Mouse (Mus musculus) intestine, embryonic 15.5 days (tissue): Measurements from ENCODE around the gene Aqp6. TPM values are rescaled to one million over a fixed set of nuclear protein-coding genes. Genes with fewer than 3 reads are reported as not detected.

ENCODE experiments used
- ATAC-seq: fragments of 200-750 bp; cut with Nextera tagmentation; 2 replicates; pipeline ENCODE4 v1.8.0; 2017; ENCODE audit warnings: moderate TSS enrichment, moderate library complexity
- H3K27ac ChIP-seq: fragments of 300-500 bp; sonication (generic); 2 replicates; pipeline ENCODE4 v1.5.1; 2015; ENCODE audit warnings: mild to moderate bottlenecking, inconsistent platforms
- H3K27me3 ChIP-seq: fragments of 300-500 bp; sonication (generic); replicated peaks from 2 replicates; pipeline ENCODE4 v1.6.1; 2015; ENCODE audit warnings: inconsistent platforms
- H3K36me3 ChIP-seq: fragments of 300-500 bp; sonication (generic); 2 replicates; pipeline ENCODE4 v1.6.1; 2015; ENCODE audit warnings: inconsistent platforms
- H3K4me1 ChIP-seq: fragments of 300-500 bp; sonication (generic); replicated peaks from 2 replicates; pipeline ENCODE4 v1.6.1; 2015; ENCODE audit warnings: inconsistent platforms
- H3K4me2 ChIP-seq: fragments of 300-500 bp; sonication (generic); replicated peaks from 2 replicates; pipeline ENCODE4 v1.6.1; 2015; ENCODE audit warnings: mild to moderate bottlenecking, inconsistent platforms
- H3K4me3 ChIP-seq: fragments of 300-500 bp; sonication (generic); replicated peaks from 2 replicates; pipeline ENCODE4 v1.5.1; 2015; ENCODE audit warnings: inconsistent platforms
- H3K9ac ChIP-seq: fragments of 300-500 bp; sonication (generic); 2 replicates; pipeline ENCODE4 v1.6.1; 2015; ENCODE audit warnings: inconsistent platforms
- H3K9me3 ChIP-seq: fragments of 300-500 bp; sonication (generic); 2 replicates; pipeline ENCODE4 v1.6.1; 2016; ENCODE audit warnings: inconsistent platforms
- WGBS: fragments of 180-500 bp; shearing (Covaris S2); methylation state at CpG from one replicate; pipeline ENCODE4 v1.1.7; 2015; 5-methylcytosine and 5-hydroxymethylcytosine counted together
- polyA plus RNA-seq: library from polyadenylated mRNA; unstranded; fragments of >200 nt; fragmentation: Nextera tagmentation; extraction: Ambion mirVana; gene quantifications from 2 replicates; pipeline ENCODE4 v1.2.1, GENCODE M21; 2015

Gene Aqp6
- polyA plus RNA-seq, 1 experiment from 2014 or later, result not detected

DNA sequence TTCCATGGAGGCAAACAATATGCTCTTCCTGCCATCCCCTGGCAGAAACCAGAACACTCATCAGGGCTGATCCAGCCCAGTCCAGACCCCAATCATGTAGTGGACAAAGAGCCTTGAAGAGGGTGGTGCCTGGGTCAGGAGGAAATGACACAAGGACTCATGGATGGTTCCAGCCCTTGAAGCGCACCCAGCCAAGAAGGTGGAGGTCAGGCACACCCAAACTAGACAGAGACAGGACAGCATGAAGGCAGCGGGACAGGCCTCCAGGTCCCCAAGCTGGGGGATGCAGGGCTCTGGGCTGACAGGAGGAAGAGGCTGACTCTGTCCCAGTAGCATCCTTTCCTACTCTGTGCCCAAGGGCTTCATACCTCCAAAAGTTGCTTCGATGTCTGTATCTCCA lies 14.7 kb upstream of the Aqp6 start:
- ATAC-seq, result no peak
- WGBS, result 88% methylated on average over 3 of the region's 3 CpGs
- no peak overlapping the region for H3K4me2 ChIP-seq

GRCm38 (mm10) chr15:99589237-99589636 lies 12.0 kb upstream of the Aqp6 start:
- H3K36me3 ChIP-seq, result no peaks in the 10 kb centered on the region
- peaks cover 17% of the 10 kb centered on the region for H3K4me1 ChIP-seq
- ATAC-seq, result no peak
- no peak overlapping the region for H3K4me3 ChIP-seq
- no peak overlapping the region for H3K27ac ChIP-seq
- no peaks in the 10 kb centered on the region for H3K9me3 ChIP-seq
- peaks cover 99% of the 10 kb centered on the region for H3K27me3 ChIP-seq
- WGBS, result 7% methylated on average over 9 of the region's 9 CpGs
- H3K9ac ChIP-seq, result no peak overlapping the region
- no peak overlapping the region for H3K4me2 ChIP-seq

More for the DNA sequence above, 14.7 kb upstream of the Aqp6 start:
- Histone ChIP-seq H3K9ac (no peak overlapping the region), H3K4me1 (peaks cover 26% of the 10 kb centered on the region), H3K27me3 (peaks cover 94% of the 10 kb centered on the region), H3K27ac (no peak overlapping the region), H3K4me3 (no peak overlapping the region), H3K9me3 (no peaks in the 10 kb centered on the region), H3K36me3 (no peaks in the 10 kb centered on the region)

GRCm38 (mm10) chr15:99589704-99590103 lies 11.5 kb upstream of the Aqp6 start:
- Histone ChIP-seq H3K27me3 (peaks cover 99% of the 10 kb centered on the region), H3K27ac (no peak overlapping the region), H3K36me3 (no peaks in the 10 kb centered on the region), H3K4me3 (no peak overlapping the region), H3K9me3 (no peaks in the 10 kb centered on the region), H3K4me2 (no peak overlapping the region), H3K9ac (no peak overlapping the region), H3K4me1 (peaks cover 12% of the 10 kb centered on the region)
- ATAC-seq, result no peak
- WGBS, result 26% methylated on average over 7 of the region's 7 CpGs

DNA sequence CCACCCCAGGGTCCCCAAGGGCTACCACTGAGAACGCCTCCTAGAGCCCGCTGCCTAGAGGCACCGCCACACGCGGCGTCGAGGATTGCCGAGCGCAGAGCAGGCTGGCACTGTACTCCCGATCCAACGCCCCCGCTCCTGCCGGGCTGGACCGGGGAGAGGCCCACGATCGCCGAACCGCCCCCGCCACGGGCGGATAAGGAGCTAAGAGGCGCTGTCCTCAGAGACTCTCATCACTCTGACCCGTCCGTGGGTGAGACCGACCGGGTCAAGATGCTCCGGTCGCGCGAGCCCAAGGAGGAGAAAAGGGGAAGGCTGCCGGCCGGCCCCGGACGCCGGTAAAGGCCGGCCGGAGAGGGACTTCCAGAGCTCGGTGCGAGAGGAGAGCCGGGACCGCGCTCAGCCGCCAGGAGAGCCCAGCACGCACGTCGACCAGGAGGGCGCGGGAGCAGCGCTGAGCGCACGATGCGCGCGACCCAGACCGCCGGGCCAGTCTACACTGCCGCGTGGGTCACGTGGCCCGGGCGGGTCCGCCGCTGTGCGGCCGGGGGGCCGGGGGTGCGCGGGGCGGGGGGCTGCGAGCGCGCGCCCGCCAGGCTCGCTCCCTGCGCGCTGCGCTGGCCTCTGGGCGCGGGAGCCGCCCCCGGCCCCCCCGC lies 10.6 kb upstream of the Aqp6 start, which contains the start of gene Aqp5:
Gene Aqp5, plus strand, starts transcription at position 354 of the 656 bp plus-strand sequence.
- Histone ChIP-seq H3K27me3 (peaks cover 95% of the 10 kb centered on the region), H3K4me3 (peak within 1 kb of the TSS; percentile 38), H3K9ac (no peak within 1 kb of the TSS), H3K4me2 (peak within 1 kb of the TSS; percentile 70), H3K4me1 (peaks cover 8% of the 10 kb centered on the region), H3K27ac (no peak within 1 kb of the TSS), H3K9me3 (no peaks in the 10 kb centered on the region), H3K36me3 (no peaks in the 10 kb centered on the region)
- ATAC-seq, result peak; percentile 71
- WGBS, result 2% methylated on average over 68 of the region's 83 CpGs

GRCm38 (mm10) chr15:99592177-99592576 lies 9.0 kb upstream of the Aqp6 start:
- WGBS, result 73% methylated on average over 8 of the region's 8 CpGs
- Histone ChIP-seq H3K27ac (no peak overlapping the region), H3K4me2 (no peak overlapping the region), H3K9me3 (no peaks in the 10 kb centered on the region), H3K4me1 (peaks cover 12% of the 10 kb centered on the region), H3K36me3 (no peaks in the 10 kb centered on the region), H3K4me3 (no peak overlapping the region), H3K9ac (no peak overlapping the region), H3K27me3 (peaks cover 84% of the 10 kb centered on the region)
- no peak for ATAC-seq

GRCm38 (mm10) chr15:99592877-99593276 lies 8.3 kb upstream of the Aqp6 start:
- Histone ChIP-seq H3K27ac (no peak overlapping the region), H3K4me2 (no peak overlapping the region), H3K4me1 (peaks cover 12% of the 10 kb centered on the region), H3K27me3 (peaks cover 84% of the 10 kb centered on the region), H3K4me3 (no peak overlapping the region), H3K9me3 (no peaks in the 10 kb centered on the region), H3K9ac (no peak overlapping the region), H3K36me3 (no peaks in the 10 kb centered on the region)
- 79% methylated on average over 5 of the region's 5 CpGs for WGBS
- ATAC-seq, result no peak

DNA sequence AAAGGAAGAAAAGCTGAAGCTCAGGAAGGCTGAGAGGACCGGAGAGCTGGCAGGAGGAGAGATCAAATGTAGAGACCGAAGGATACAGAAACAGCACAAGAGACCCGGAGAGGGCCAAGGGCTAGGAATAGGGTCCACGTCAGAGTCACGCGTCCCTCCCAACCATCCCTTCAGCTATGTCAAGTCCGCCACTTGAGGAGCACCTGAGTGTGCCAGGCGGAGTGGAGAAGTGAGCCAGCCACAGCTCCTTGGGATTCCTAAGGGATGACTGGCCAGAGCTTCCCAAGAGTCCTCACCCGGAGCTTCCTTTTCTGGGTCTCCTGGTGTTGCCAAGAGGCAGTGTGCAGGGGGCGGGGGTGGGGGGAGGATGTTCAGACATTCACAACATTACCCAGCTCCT lies 6.2 kb upstream of the Aqp6 start:
- Histone ChIP-seq H3K9ac (no peak overlapping the region), H3K27ac (no peak overlapping the region), H3K9me3 (no peaks in the 10 kb centered on the region), H3K27me3 (peaks cover 76% of the 10 kb centered on the region), H3K36me3 (no peaks in the 10 kb centered on the region), H3K4me1 (peaks cover 12% of the 10 kb centered on the region), H3K4me2 (no peak overlapping the region), H3K4me3 (no peak overlapping the region)
- WGBS, result 79% methylated on average over 10 of the region's 10 CpGs
- ATAC-seq, result no peak

DNA sequence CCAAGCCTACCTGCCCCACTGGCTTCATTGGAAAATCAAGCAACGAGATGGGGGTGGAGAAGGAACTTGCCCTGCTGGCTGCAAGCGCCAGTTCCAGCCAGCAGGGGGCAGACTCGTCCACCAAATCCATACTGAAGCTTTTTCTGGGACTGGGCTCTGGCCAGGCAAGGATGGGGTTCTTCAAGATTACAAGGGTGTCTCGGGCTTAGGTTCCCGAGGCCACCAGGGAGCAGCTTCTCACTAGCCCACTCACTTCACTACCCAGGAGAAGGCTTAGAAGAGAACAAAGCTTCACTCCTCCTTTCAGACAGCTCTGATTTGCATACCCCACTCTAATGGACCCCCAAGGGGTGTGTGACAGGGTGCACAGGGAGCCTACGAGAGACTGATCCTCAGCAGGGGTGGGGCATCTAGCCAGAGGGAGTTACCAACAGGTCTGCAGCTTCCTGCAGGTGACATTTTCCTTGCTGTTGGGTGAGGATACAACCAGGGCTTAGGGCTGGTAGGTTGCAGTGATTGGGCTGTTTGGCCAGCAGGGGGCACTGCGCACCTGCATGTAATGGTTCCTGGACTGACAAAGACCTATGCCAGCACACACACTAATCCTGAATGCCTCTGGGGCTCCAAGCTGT lies 5.0 kb upstream of the Aqp6 start:
- H3K9ac ChIP-seq, result no peak overlapping the region
- 1% methylated on average over 7 of the region's 7 CpGs for WGBS
- H3K4me2 ChIP-seq, result no peak overlapping the region
- H3K36me3 ChIP-seq, result no peaks in the 10 kb centered on the region
- peak; percentile 86 for ATAC-seq
- H3K27me3 ChIP-seq, result peaks cover 70% of the 10 kb centered on the region
- no peak overlapping the region for H3K27ac ChIP-seq
- H3K4me3 ChIP-seq, result no peak overlapping the region
- peaks cover 3% of the 10 kb centered on the region for H3K4me1 ChIP-seq
- H3K9me3 ChIP-seq, result no peaks in the 10 kb centered on the region

- Histone ChIP-seq H3K27ac (no peak overlapping the region), H3K4me3 (no peak overlapping the region), H3K9ac (no peak overlapping the region), H3K4me2 (no peak overlapping the region), H3K9me3 (no peaks in the 10 kb centered on the region), H3K4me1 (peaks cover 3% of the 10 kb centered on the region; the same call in 1 of the 2 replicates), H3K27me3 (peaks cover 64% of the 10 kb centered on the region), H3K36me3 (no peaks in the 10 kb centered on the region)
- 54% methylated on average over 7 of the region's 7 CpGs for WGBS
- no peak for ATAC-seq
Observed at GRCm38 (mm10) chr15:99596841-99597240, 4.4 kb upstream of the Aqp6 start.

DNA sequence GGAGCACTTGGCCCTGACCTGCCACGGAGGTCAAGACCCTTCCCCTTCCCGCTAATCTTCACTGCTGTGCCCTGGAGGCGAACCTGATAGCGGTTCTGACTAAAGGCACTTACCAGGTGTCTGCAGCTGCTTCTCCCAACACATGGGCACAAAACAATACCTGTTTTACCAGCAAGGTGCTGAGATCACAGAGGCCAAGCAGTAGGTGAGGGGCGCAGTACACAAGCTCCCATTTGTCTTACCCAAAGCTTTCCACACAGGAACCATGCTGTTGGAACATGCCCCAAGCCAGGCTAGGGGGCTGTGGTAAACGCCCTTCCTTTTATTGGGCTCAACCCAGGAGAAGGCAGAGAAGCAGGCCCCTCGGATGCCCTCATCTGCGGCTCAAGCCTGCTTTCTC lies 3.6 kb upstream of the Aqp6 start:
- Histone ChIP-seq H3K36me3 (no peaks in the 10 kb centered on the region), H3K9ac (no peak overlapping the region), H3K27ac (no peak overlapping the region), H3K4me2 (no peak overlapping the region), H3K27me3 (peaks cover 56% of the 10 kb centered on the region), H3K9me3 (no peaks in the 10 kb centered on the region), H3K4me1 (peaks cover 5% of the 10 kb centered on the region), H3K4me3 (no peak overlapping the region)
- WGBS, result 55% methylated on average over 8 of the region's 8 CpGs
- no peak for ATAC-seq

DNA sequence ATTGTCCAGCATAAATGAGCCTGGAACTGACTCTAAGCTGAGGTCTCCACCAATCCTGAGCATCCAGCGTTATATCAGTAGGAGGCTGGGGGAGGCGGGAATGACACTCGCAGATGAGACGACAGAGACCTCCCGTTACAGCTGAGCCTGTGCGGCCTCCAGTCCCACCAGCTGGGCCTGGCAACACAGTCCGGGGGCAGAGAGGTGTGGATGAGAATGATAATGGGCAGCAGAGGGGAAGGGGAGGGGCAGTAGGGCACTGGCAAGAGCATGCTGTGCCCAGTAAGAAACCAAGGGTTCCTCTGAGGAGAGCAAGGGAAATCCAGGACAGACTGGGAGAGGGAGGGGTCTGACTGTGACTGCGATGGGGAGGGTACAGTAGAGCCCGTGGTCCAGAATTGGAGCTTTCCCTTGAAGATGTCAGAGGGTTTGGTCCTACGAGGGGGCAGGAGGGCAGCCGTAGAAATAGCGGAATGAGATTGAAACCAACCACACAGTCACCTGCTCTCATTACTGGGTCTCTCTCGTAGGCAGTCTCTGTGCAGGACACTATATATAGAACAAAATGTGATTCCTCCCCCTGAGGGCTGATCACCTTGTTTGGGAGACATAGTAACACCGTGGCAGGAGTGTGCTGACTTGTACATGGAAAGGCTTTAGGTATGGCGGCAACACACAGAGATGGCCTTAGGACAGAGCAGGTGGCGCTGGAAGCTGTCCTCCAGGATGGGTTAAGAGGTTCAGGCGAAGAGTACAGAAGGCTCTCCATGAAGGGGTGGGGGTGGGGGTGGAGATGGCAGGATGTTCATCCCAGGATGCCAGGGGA lies 1.7 kb upstream of the Aqp6 start:
- Histone ChIP-seq H3K36me3 (no peaks in the 10 kb centered on the region), H3K27ac (no peak overlapping the region), H3K4me2 (no peak overlapping the region), H3K4me3 (no peak overlapping the region), H3K27me3 (peaks cover 37% of the 10 kb centered on the region), H3K9ac (no peak overlapping the region), H3K9me3 (no peaks in the 10 kb centered on the region), H3K4me1 (peaks cover 8% of the 10 kb centered on the region)
- WGBS, result 59% methylated on average over 17 of the region's 17 CpGs
- ATAC-seq, result no peak

DNA sequence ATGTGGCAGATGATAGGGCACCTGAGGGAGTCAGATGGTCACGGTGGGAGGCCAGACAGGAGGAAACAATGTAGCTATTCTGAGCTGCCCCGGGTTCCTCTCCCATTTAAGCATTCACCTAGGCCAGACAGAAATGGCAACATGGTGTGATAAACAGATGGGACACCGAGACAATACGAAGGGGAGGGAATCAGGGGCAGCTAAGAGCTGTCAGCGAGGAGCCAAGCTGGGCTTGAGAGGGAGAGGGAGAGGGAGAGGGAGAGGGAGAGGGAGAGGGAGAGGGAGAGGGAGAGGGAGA lies 572 bp downstream of the Aqp6 start:
- H3K4me1 ChIP-seq, result peaks cover 11% of the 10 kb centered on the region
- peaks cover 29% of the 10 kb centered on the region for H3K27me3 ChIP-seq
- 46% methylated on average over 5 of the region's 5 CpGs for WGBS
- no peak overlapping the region for H3K27ac ChIP-seq
- ATAC-seq, result no peak
- no peaks in the 10 kb centered on the region for H3K9me3 ChIP-seq
- H3K4me3 ChIP-seq, result no peak overlapping the region
- H3K4me2 ChIP-seq, result no peak overlapping the region
- no peaks in the 10 kb centered on the region for H3K36me3 ChIP-seq
- H3K9ac ChIP-seq, result no peak overlapping the region
